Mouse (Mus musculus) liver, embryonic 11.5 days (tissue): ENCODE data around the gene Fhod1. TPM values are rescaled to one million over a fixed set of nuclear protein-coding genes. Genes with fewer than 3 reads are reported as not detected.

Source experiments
- ATAC-seq: fragments of 200-750 bp; cut with Nextera tagmentation; replicated peaks from 2 replicates; pipeline ENCODE4 v1.8.0; 2017; ENCODE audit warnings: moderate number of reproducible peaks, mild to moderate bottlenecking, moderate TSS enrichment, moderate library complexity; ENCODE audit not compliant: low FRiP score
- DNase-seq: peaks from one replicate; pipeline ENCODE4 v3.0.0-alpha.2; 2017; ENCODE audit warnings: low spot score
- H3K27ac ChIP-seq: fragments of 300-500 bp; sonication (generic); 2 replicates; pipeline ENCODE4 v1.5.1; 2014; ENCODE audit warnings: mild to moderate bottlenecking, low read depth, low read length, control low read depth
- H3K27me3 ChIP-seq: fragments of 300-500 bp; sonication (generic); replicated peaks from 2 replicates; pipeline ENCODE4 v1.6.1; 2014; ENCODE audit warnings: low read length, mixed read lengths; ENCODE audit not compliant: control insufficient read depth, insufficient read depth
- H3K36me3 ChIP-seq: fragments of 300-500 bp; sonication (generic); 2 replicates; pipeline ENCODE4 v1.6.1; 2014; ENCODE audit warnings: mild to moderate bottlenecking, low read length, moderate library complexity, mixed read lengths; ENCODE audit not compliant: control insufficient read depth, insufficient read depth
- H3K4me1 ChIP-seq: fragments of 300-500 bp; sonication (generic); replicated peaks from 2 replicates; pipeline ENCODE4 v1.6.1; 2014; ENCODE audit warnings: low read length, mixed read lengths; ENCODE audit not compliant: control insufficient read depth, insufficient read depth
- H3K4me2 ChIP-seq: fragments of 300-500 bp; sonication (generic); 2 replicates; pipeline ENCODE4 v1.6.1; 2014; ENCODE audit warnings: mild to moderate bottlenecking, control low read depth, moderate library complexity
- H3K4me3 ChIP-seq: fragments of 300-500 bp; sonication (generic); 2 replicates; pipeline ENCODE4 v1.5.1; 2014; ENCODE audit warnings: low read depth, low read length, control low read depth
- H3K9ac ChIP-seq: fragments of 300-500 bp; sonication (generic); 2 replicates; pipeline ENCODE4 v1.6.1; 2014; ENCODE audit warnings: low read depth, low read length, control low read depth
- H3K9me3 ChIP-seq: fragments of 300-500 bp; sonication (generic); 2 replicates; pipeline ENCODE4 v1.6.1; 2016; ENCODE audit warnings: low read length, inconsistent platforms, mixed read lengths; ENCODE audit not compliant: control insufficient read depth
- WGBS: fragments of 180-500 bp; shearing (Covaris S2); extraction: QIAGEN DNeasy Blood & Tissue Kit; methylation state at CpG from one replicate; pipeline ENCODE4 v1.1.7; 2014; 5-methylcytosine and 5-hydroxymethylcytosine counted together
- polyA plus RNA-seq: library from polyadenylated mRNA; unstranded; fragments of >200 nt; fragmentation: Nextera tagmentation; extraction: Ambion mirVana; gene quantifications from 2 replicates; pipeline ENCODE4 v1.2.1, GENCODE M21; 2014

The Fhod1 gene
- polyA plus RNA-seq, 1 experiment from 2014 or later, result 3.1 TPM

GRCm38 (mm10) chr8:105345061-105345975 is 2.4 kb downstream of the Fhod1 start:
- WGBS, result 41% methylated on average over 7 of the region's 7 CpGs
- Histone ChIP-seq H3K27me3 (peaks cover 20% of the 10 kb centered on the region), H3K4me2 (peak overlapping the region; percentile 83), H3K27ac (peak overlapping the region; percentile 6; the same call in 1 of the 2 replicates), H3K4me3 (0 out of 2 replicates have a peak overlapping the region, but pooled peaks have one; percentile 57), H3K4me1 (peaks cover 36% of the 10 kb centered on the region), H3K9me3 (no peaks in the 10 kb centered on the region), H3K9ac (no peak overlapping the region), H3K36me3 (no peaks in the 10 kb centered on the region)
- ATAC-seq (no peak), DNase-seq (no peak)

- no peak for DNase-seq
- Histone ChIP-seq H3K9me3 (no peaks in the 10 kb centered on the region), H3K9ac (no peak overlapping the region), H3K27me3 (peaks cover 7% of the 10 kb centered on the region), H3K27ac (no peak overlapping the region), H3K4me3 (no peak overlapping the region), H3K4me1 (peaks cover 46% of the 10 kb centered on the region), H3K36me3 (no peaks in the 10 kb centered on the region), H3K4me2 (no peak overlapping the region)
- ATAC-seq, result no peak
- WGBS, result 69% methylated on average over 6 of the region's 8 CpGs
These were observed 3.8 kb downstream of the Fhod1 start for GRCm38 (mm10) chr8:105343791-105344574.

DNA sequence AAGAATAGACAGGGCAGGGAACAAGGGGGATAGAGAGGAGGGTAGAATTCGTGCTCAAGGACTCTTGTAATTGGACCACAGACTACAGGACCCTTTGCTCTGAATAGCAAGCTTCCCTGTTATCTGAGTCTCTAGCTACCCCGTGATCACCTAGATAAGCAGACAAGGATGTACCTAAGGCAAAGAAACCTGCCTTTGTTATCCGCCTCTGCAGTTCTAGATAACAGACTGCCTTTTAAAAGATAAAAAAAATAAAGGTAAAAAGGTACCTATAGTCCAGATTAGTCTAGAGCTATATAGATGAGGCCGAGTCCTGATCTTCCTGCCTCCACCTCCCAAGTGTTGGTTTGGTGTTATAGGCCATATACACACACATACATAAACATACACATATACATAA is 5.0 kb downstream of the Fhod1 start:
- no peak for DNase-seq
- no peaks in the 10 kb centered on the region for H3K9me3 ChIP-seq
- no peak overlapping the region for H3K27ac ChIP-seq
- 66% methylated on average over 4 of the region's 4 CpGs for WGBS
- no peak overlapping the region for H3K4me3 ChIP-seq
- no peak overlapping the region for H3K4me2 ChIP-seq
- no peaks in the 10 kb centered on the region; the same call in 1 of the 2 replicates for H3K27me3 ChIP-seq
- H3K4me1 ChIP-seq, result peaks cover 49% of the 10 kb centered on the region
- peaks cover 1% of the 10 kb centered on the region; the same call in 1 of the 2 replicates for H3K36me3 ChIP-seq
- ATAC-seq, result no peak
- no peak overlapping the region for H3K9ac ChIP-seq

- H3K4me3 ChIP-seq, result no peak overlapping the region
- no peaks in the 10 kb centered on the region; the same call in 1 of the 2 replicates for H3K27me3 ChIP-seq
- no peak overlapping the region for H3K4me2 ChIP-seq
- DNase-seq (no peak), ATAC-seq (no peak)
- peaks cover 41% of the 10 kb centered on the region for H3K4me1 ChIP-seq
- no peak overlapping the region for H3K27ac ChIP-seq
- 51% methylated on average over 8 of the region's 8 CpGs for WGBS
- no peaks in the 10 kb centered on the region for H3K9me3 ChIP-seq
- H3K36me3 ChIP-seq, result peaks cover 10% of the 10 kb centered on the region; the same call in 1 of the 2 replicates
- H3K9ac ChIP-seq, result no peak overlapping the region
These were observed 6.4 kb downstream of the Fhod1 start for GRCm38 (mm10) chr8:105341399-105341798.

- H3K36me3 ChIP-seq, result peaks cover 10% of the 10 kb centered on the region; the same call in 1 of the 2 replicates
- ATAC-seq (peak; percentile 74), DNase-seq (no peak)
- no peak overlapping the region for H3K4me3 ChIP-seq
- 0 out of 2 replicates have a peak overlapping the region, but pooled peaks have one; percentile 6 for H3K27ac ChIP-seq
- no peaks in the 10 kb centered on the region for H3K27me3 ChIP-seq
- H3K4me2 ChIP-seq, result no peak overlapping the region
- peak overlapping the region; percentile 2; the same call in 1 of the 2 replicates for H3K9ac ChIP-seq
- 44% methylated on average over 6 of the region's 6 CpGs for WGBS
- H3K9me3 ChIP-seq, result no peaks in the 10 kb centered on the region
- peaks cover 36% of the 10 kb centered on the region for H3K4me1 ChIP-seq
These were observed 7.7 kb downstream of the Fhod1 start for GRCm38 (mm10) chr8:105339886-105340635.

- H3K9ac ChIP-seq, result no peak overlapping the region
- H3K9me3 ChIP-seq, result no peaks in the 10 kb centered on the region
- peak overlapping the region; percentile 46; the same call in 1 of the 2 replicates for H3K27ac ChIP-seq
- peaks cover 33% of the 10 kb centered on the region for H3K4me1 ChIP-seq
- peaks cover 10% of the 10 kb centered on the region; the same call in 1 of the 2 replicates for H3K36me3 ChIP-seq
- DNase-seq, result no peak
- H3K4me2 ChIP-seq, result peak overlapping the region; percentile 23
- WGBS, result 15% methylated on average over 4 of the region's 4 CpGs
- ATAC-seq, result no peak
- H3K4me3 ChIP-seq, result no peak overlapping the region
- H3K27me3 ChIP-seq, result no peaks in the 10 kb centered on the region
These were observed 8.8 kb downstream of the Fhod1 start for GRCm38 (mm10) chr8:105338992-105339391.

GRCm38 (mm10) chr8:105336373-105337130 is 11.2 kb downstream of the Fhod1 start:
- WGBS, result 73% methylated on average over 32 of the region's 32 CpGs
- Histone ChIP-seq H3K27ac (no peak overlapping the region), H3K4me2 (no peak overlapping the region), H3K4me1 (peaks cover 32% of the 10 kb centered on the region), H3K9me3 (no peaks in the 10 kb centered on the region), H3K4me3 (no peak overlapping the region), H3K27me3 (no peaks in the 10 kb centered on the region), H3K9ac (no peak overlapping the region), H3K36me3 (peaks cover 12% of the 10 kb centered on the region; the same call in 1 of the 2 replicates)
- no peak; the same call in 1 of the 2 replicates for ATAC-seq
- no peak for DNase-seq
